Comparison of ENCODE assay signal across 27 mouse cellular contexts in genomic region chr8:48199171-48199570, GRCm38 (mm10).
DNase-seq lines count a peak whose midpoint lies in the region; ATAC-seq and TF ChIP-seq lines count a peak whose summit lies in the region.
"Had no signal": no experiment of that assay in that cellular context is flagged by ENCODE, and none has a peak within 500 bp of the region (broad histone marks: within the 10 kb centered on the region; RNA-seq: fewer than 3 reads in every experiment).

No protein-coding gene starts in this region.

- TF ChIP-seq CTCF in cerebellum, adult 2 months (IDR thresholded peaks at IDR 0.05; ENCODE audit: borderline replicate concordance, insufficient read depth, low read depth, low read length), result no peak
- no peak for TF ChIP-seq CTCF in forebrain, postnatal 0 days (IDR thresholded peaks at IDR 0.05; ENCODE audit: low read depth)
- TF ChIP-seq CTCF in hindbrain, postnatal 0 days (IDR thresholded peaks at IDR 0.05; ENCODE audit: low read depth), result no peak
- TF ChIP-seq CTCF in midbrain, postnatal 0 days (IDR thresholded peaks at IDR 0.05), result no peak

- peak; percentile 45; the same call in 1 of the 2 replicates for ATAC-seq in forebrain, postnatal 0 days
- ATAC-seq in forebrain, embryonic 15.5 days (replicated peaks), result no peak
- ATAC-seq in hindbrain, postnatal 0 days, result no peak
- ATAC-seq in hindbrain, embryonic 11.5 days (ENCODE audit: low FRiP score), result no peak
- ATAC-seq in midbrain, postnatal 0 days (ENCODE audit: low FRiP score), result no peak
- no peak for ATAC-seq in midbrain, embryonic 13.5 days
- ATAC-seq: activated CD4-positive, CD25-positive, alpha-beta regulatory T cell, adult 4 months; CD4-positive, CD25-positive, alpha-beta regulatory T cell, adult 4 months; forebrain, embryonic 14.5 days; Patski had no signal

- 22% methylated on average over 9 of the region's 9 CpGs for WGBS in cerebellum, adult 2 months
- 72% methylated on average over 9 of the region's 9 CpGs for WGBS in forebrain, postnatal 0 days
- WGBS in forebrain, embryonic 15.5 days, result 84% methylated on average over 9 of the region's 9 CpGs
- 80% methylated on average over 9 of the region's 9 CpGs for WGBS in hindbrain, postnatal 0 days
- 89% methylated on average over 9 of the region's 9 CpGs for WGBS in hindbrain, embryonic 11.5 days
- WGBS in midbrain, postnatal 0 days, result 95% methylated on average over 9 of the region's 9 CpGs
- WGBS in midbrain, embryonic 13.5 days, result 95% methylated on average over 9 of the region's 9 CpGs

- H3K36me3 ChIP-seq in forebrain, postnatal 0 days (ENCODE audit: insufficient read depth), result no peaks in the 10 kb centered on the region
- H3K36me3 ChIP-seq in forebrain, embryonic 15.5 days, result no peaks in the 10 kb centered on the region
- no peaks in the 10 kb centered on the region for H3K36me3 ChIP-seq in hindbrain, postnatal 0 days (ENCODE audit: insufficient read depth, low read length)
- H3K36me3 ChIP-seq in hindbrain, embryonic 11.5 days (ENCODE audit: control insufficient read depth, insufficient read depth, low read length), result no peaks in the 10 kb centered on the region
- H3K36me3 ChIP-seq in midbrain, postnatal 0 days (ENCODE audit: insufficient read depth, low read length), result no peaks in the 10 kb centered on the region
- no peaks in the 10 kb centered on the region for H3K36me3 ChIP-seq in midbrain, embryonic 13.5 days
- H3K36me3 ChIP-seq: embryonic facial prominence, embryonic 13.5 days; embryonic facial prominence, embryonic 15.5 days; forebrain, embryonic 10.5 days; G1E had no signal

- DNase-seq in cerebellum, postnatal 10 days, result peak; percentile 42 to 54
- no peak for DNase-seq in cerebellum, adult 2 months
- no peak for DNase-seq in forebrain, postnatal 0 days
- DNase-seq in hindbrain, postnatal 0 days (ENCODE audit: low spot score), result peak; percentile 43
- DNase-seq in hindbrain, embryonic 11.5 days (ENCODE audit: low spot score), result no peak
- DNase-seq in midbrain, postnatal 0 days (ENCODE audit: low spot score), result peak; percentile 28
- DNase-seq: adrenal gland, adult 2 months; adrenal gland, postnatal 10 days; adrenal gland, postnatal 25 days; B cell, adult 2 months; cerebellum, adult 11 months; cerebellum, adult 18-20 months; cerebellum, adult 9-10 months; cerebellum, postnatal 36 days; embryo, embryonic 11 days had no signal

- H3K9ac ChIP-seq in forebrain, postnatal 0 days, result no peak overlapping the region
- H3K9ac ChIP-seq in forebrain, embryonic 15.5 days (replicated peaks), result no peak overlapping the region
- H3K9ac ChIP-seq in hindbrain, postnatal 0 days (replicated peaks; ENCODE audit: low read length), result no peak overlapping the region
- no peak overlapping the region for H3K9ac ChIP-seq in hindbrain, embryonic 11.5 days (ENCODE audit: low read depth, low read length)
- H3K9ac ChIP-seq in midbrain, postnatal 0 days (replicated peaks; ENCODE audit: low read length, poor library complexity, severe bottlenecking), result no peak overlapping the region
- no peak overlapping the region for H3K9ac ChIP-seq in midbrain, embryonic 13.5 days (replicated peaks)
- H3K9ac ChIP-seq: embryonic facial prominence, embryonic 13.5 days; embryonic facial prominence, embryonic 15.5 days had no signal

- no peak for TF ChIP-seq POLR2A in cerebellum, adult 2 months (IDR thresholded peaks at IDR 0.05; ENCODE audit: borderline replicate concordance, insufficient read depth, low read length)

- H3K27ac ChIP-seq in cerebellum, adult 2 months (ENCODE audit: insufficient read depth, low read length), result no peak overlapping the region
- no peak overlapping the region for H3K27ac ChIP-seq in forebrain, postnatal 0 days (ENCODE audit: low read depth, low read length)
- no peak overlapping the region for H3K27ac ChIP-seq in forebrain, embryonic 15.5 days (replicated peaks)
- H3K27ac ChIP-seq in hindbrain, postnatal 0 days, result no peak overlapping the region
- H3K27ac ChIP-seq in hindbrain, embryonic 11.5 days (ENCODE audit: low read depth, low read length), result no peak overlapping the region
- H3K27ac ChIP-seq in midbrain, postnatal 0 days (ENCODE audit: low read depth, low read length), result no peak overlapping the region
- no peak overlapping the region for H3K27ac ChIP-seq in midbrain, embryonic 13.5 days
- H3K27ac ChIP-seq: embryonic facial prominence, embryonic 13.5 days; embryonic facial prominence, embryonic 15.5 days; forebrain, embryonic 10.5 days had no signal

- no peaks in the 10 kb centered on the region for H3K9me3 ChIP-seq in forebrain, postnatal 0 days (ENCODE audit: low read length)
- H3K9me3 ChIP-seq in forebrain, embryonic 15.5 days, result no peaks in the 10 kb centered on the region
- no peaks in the 10 kb centered on the region for H3K9me3 ChIP-seq in hindbrain, postnatal 0 days (ENCODE audit: low read length)
- no peaks in the 10 kb centered on the region for H3K9me3 ChIP-seq in hindbrain, embryonic 11.5 days (ENCODE audit: control insufficient read depth, low read length)
- H3K9me3 ChIP-seq in midbrain, postnatal 0 days (ENCODE audit: low read length), result no peaks in the 10 kb centered on the region
- no peaks in the 10 kb centered on the region for H3K9me3 ChIP-seq in midbrain, embryonic 13.5 days
- H3K9me3 ChIP-seq: embryonic facial prominence, embryonic 13.5 days; embryonic facial prominence, embryonic 15.5 days had no signal

- H3K4me1 ChIP-seq in cerebellum, adult 2 months (ENCODE audit: control insufficient read depth, insufficient read depth, low read length), result no peaks in the 10 kb centered on the region
- no peaks in the 10 kb centered on the region for H3K4me1 ChIP-seq in forebrain, postnatal 0 days (ENCODE audit: insufficient read depth)
- no peaks in the 10 kb centered on the region for H3K4me1 ChIP-seq in forebrain, embryonic 15.5 days
- no peaks in the 10 kb centered on the region for H3K4me1 ChIP-seq in hindbrain, postnatal 0 days (ENCODE audit: insufficient read depth, low read length)
- H3K4me1 ChIP-seq in hindbrain, embryonic 11.5 days (replicated peaks; ENCODE audit: control insufficient read depth, insufficient read depth, low read length), result peaks cover 3% of the 10 kb centered on the region; the same call in 1 of the 2 replicates
- no peaks in the 10 kb centered on the region for H3K4me1 ChIP-seq in midbrain, postnatal 0 days (ENCODE audit: insufficient read depth, low read length)
- H3K4me1 ChIP-seq in midbrain, embryonic 13.5 days (replicated peaks), result peaks cover 5% of the 10 kb centered on the region; the same call in 1 of the 2 replicates

- no peaks in the 10 kb centered on the region for H3K27me3 ChIP-seq in cerebellum, adult 2 months (ENCODE audit: control insufficient read depth, insufficient read depth, low read length)
- H3K27me3 ChIP-seq in forebrain, postnatal 0 days (ENCODE audit: insufficient read depth, low read length), result no peaks in the 10 kb centered on the region
- H3K27me3 ChIP-seq in forebrain, embryonic 15.5 days, result no peaks in the 10 kb centered on the region
- H3K27me3 ChIP-seq in hindbrain, postnatal 0 days (ENCODE audit: insufficient read depth, low read length), result no peaks in the 10 kb centered on the region
- no peaks in the 10 kb centered on the region for H3K27me3 ChIP-seq in hindbrain, embryonic 11.5 days (ENCODE audit: control insufficient read depth, insufficient read depth, low read length)
- no peaks in the 10 kb centered on the region for H3K27me3 ChIP-seq in midbrain, postnatal 0 days (ENCODE audit: insufficient read depth, low read length)
- peaks cover 4% of the 10 kb centered on the region; the same call in 1 of the 2 replicates for H3K27me3 ChIP-seq in midbrain, embryonic 13.5 days
- H3K27me3 ChIP-seq: CH12.LX; embryonic facial prominence, embryonic 15.5 days had no signal

- H3K4me3 ChIP-seq in cerebellum, adult 2 months (replicated peaks; ENCODE audit: insufficient read depth, low read depth, low read length), result no peak overlapping the region
- no peak overlapping the region for H3K4me3 ChIP-seq in forebrain, postnatal 0 days (ENCODE audit: low read depth, low read length)
- no peak overlapping the region for H3K4me3 ChIP-seq in forebrain, embryonic 15.5 days
- H3K4me3 ChIP-seq in hindbrain, postnatal 0 days (ENCODE audit: low read length), result no peak overlapping the region
- H3K4me3 ChIP-seq in hindbrain, embryonic 11.5 days (ENCODE audit: low read depth, low read length), result no peak overlapping the region
- no peak overlapping the region for H3K4me3 ChIP-seq in midbrain, postnatal 0 days (ENCODE audit: low read depth, low read length)
- no peak overlapping the region for H3K4me3 ChIP-seq in midbrain, embryonic 13.5 days (replicated peaks)
- H3K4me3 ChIP-seq: embryonic facial prominence, embryonic 13.5 days; embryonic facial prominence, embryonic 15.5 days; erythroblast, embryonic 14.5 days; forebrain, embryonic 10.5 days had no signal

- H3K4me2 ChIP-seq in forebrain, postnatal 0 days (ENCODE audit: low read depth), result no peak overlapping the region
- no peak overlapping the region for H3K4me2 ChIP-seq in forebrain, embryonic 15.5 days (replicated peaks)
- H3K4me2 ChIP-seq in hindbrain, postnatal 0 days (ENCODE audit: low read depth, low read length), result no peak overlapping the region
- H3K4me2 ChIP-seq in hindbrain, embryonic 11.5 days (replicated peaks; ENCODE audit: low read depth, low read length), result no peak overlapping the region
- no peak overlapping the region for H3K4me2 ChIP-seq in midbrain, postnatal 0 days (ENCODE audit: low read depth, low read length, poor library complexity, severe bottlenecking)
- H3K4me2 ChIP-seq in midbrain, embryonic 13.5 days (replicated peaks), result no peak overlapping the region
- H3K4me2 ChIP-seq: embryonic facial prominence, embryonic 13.5 days; embryonic facial prominence, embryonic 15.5 days had no signal

Comparison
In these comparisons a context has a peak if more than half of its experiments do, and no peak if none do; other contexts are left out.
1. DNase-seq: peak in cerebellum, postnatal 10 days (2 of 2), hindbrain, postnatal 0 days (single experiment) and midbrain, postnatal 0 days (single experiment); none in cerebellum, adult 2 months (0 of 2), forebrain, postnatal 0 days (single experiment) and hindbrain, embryonic 11.5 days (single experiment).